Mouse (Mus musculus) brain, embryonic 14.5 days (tissue): ENCODE measurements at regions not wholly inside any gene's neighbourhood (a gene's known extent, or its start where the extent isn't known, plus 50 kb on each side); places are given as distances from the start of the nearest gene placed in this dataset.

ENCODE experiments used
- CTCF ChIP-seq: fragments of 200-500 bp; IDR thresholded peaks from 2 replicates; pipeline ENCODE4 v1.5.1; 2012; ENCODE audit warnings: inconsistent platforms, mild to moderate bottlenecking, moderate library complexity, borderline replicate concordance; ENCODE audit not compliant: insufficient read depth, insufficient read length; ENCODE audit errors: extremely low read depth
- POLR2A ChIP-seq: fragments of 200-500 bp; IDR thresholded peaks from 2 replicates; pipeline ENCODE4 v1.6.1; 2012; ENCODE audit warnings: mild to moderate bottlenecking, inconsistent platforms, borderline replicate concordance; ENCODE audit not compliant: poor library complexity, insufficient read depth, insufficient read length, severe bottlenecking; ENCODE audit errors: extremely low read depth

DNA sequence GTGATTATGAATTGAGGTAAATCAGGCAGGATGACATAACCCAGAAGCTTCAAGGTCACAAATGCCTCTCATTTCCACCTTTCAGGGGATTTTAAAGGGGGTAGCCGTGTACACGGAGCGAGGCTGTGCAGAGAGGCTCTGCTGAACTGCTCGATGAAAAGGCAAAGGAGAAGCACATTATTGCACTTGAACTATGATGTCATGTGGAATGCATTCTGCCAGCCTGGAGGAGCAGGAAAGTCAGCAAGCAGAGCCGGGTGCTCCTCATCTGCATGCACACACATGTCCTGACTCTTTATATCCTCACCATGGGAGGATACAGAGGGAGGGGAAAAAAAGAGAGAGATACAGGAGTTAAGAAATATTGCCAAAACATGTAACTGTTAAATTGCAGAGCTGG is 434.1 kb downstream of the Epha4 start:
- TF ChIP-seq CTCF, result no peak
- no peak for TF ChIP-seq POLR2A
